In the genomic region with DNA sequence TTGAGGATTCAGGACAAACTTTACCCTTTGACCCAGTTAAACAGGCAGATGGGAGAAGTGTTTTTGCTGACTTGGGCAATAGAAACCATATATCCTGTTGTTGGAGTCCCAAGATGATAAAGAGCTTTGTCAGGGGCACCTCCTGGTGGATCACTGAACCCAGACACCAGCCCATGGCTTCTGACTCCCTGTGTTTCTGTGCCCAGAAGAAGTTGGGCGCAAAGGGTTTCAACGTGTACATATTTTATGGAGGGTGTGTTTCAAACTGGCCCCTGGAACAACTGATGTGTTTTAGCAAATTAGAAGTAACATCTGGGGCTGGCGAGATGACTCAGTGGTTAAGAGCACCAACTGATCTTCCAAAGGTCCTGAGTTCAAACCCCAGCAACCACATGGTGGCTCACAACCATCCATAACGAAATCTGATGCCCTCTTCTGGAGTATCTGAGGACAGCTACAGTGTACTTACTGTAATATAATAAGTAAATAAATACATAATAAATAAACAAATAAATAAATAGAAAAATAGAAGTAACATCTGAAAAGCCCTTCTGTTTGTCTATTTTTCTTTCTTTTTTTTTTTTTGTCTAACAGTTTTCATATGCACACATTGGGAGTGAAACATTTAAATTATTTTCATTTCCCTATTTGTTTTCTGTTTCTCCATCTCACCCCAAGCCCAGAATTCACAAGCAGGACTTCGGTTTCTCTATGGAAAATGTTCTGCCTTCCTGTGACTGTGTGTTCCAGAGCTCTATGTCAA, we compare ENCODE assay signal across 19 mouse cellular contexts. TPM values are rescaled to one million over a fixed set of nuclear protein-coding genes. Genes with fewer than 3 reads are reported as not detected.
DNase-seq lines count a peak whose midpoint lies in the region; ATAC-seq and TF ChIP-seq lines count a peak whose summit lies in the region.
"Had no signal": no experiment of that assay in that cellular context is flagged by ENCODE, and none has a peak within 500 bp of the region (broad histone marks: within the 10 kb centered on the region; RNA-seq: fewer than 3 reads in every experiment).

No protein-coding gene starts in this region.

- peaks cover 26% of the 10 kb centered on the region for H3K27me3 ChIP-seq in hindbrain, embryonic 14.5 days (ENCODE audit: control insufficient read depth, insufficient read depth, low read length)
- H3K27me3 ChIP-seq in hindbrain, embryonic 12.5 days = peaks cover 24% of the 10 kb centered on the region
- peaks cover 29% of the 10 kb centered on the region for H3K27me3 ChIP-seq in neural tube, embryonic 15.5 days (replicated peaks)
- H3K27me3 ChIP-seq in limb, embryonic 10.5 days (ENCODE audit: low read depth, poor library complexity, severe bottlenecking) = peaks cover 28% of the 10 kb centered on the region

- no peaks in the 10 kb centered on the region for H3K36me3 ChIP-seq in hindbrain, embryonic 14.5 days (replicated peaks; ENCODE audit: control insufficient read depth, insufficient read depth)
- H3K36me3 ChIP-seq in hindbrain, embryonic 12.5 days = no peaks in the 10 kb centered on the region
- no peaks in the 10 kb centered on the region for H3K36me3 ChIP-seq in neural tube, embryonic 15.5 days
- H3K36me3 ChIP-seq in limb, embryonic 10.5 days = no peaks in the 10 kb centered on the region
- H3K36me3 ChIP-seq: hindbrain, embryonic 10.5 days; midbrain, embryonic 10.5 days had no signal

- H3K9me3 ChIP-seq in hindbrain, embryonic 14.5 days (ENCODE audit: control insufficient read depth, low read length) = no peaks in the 10 kb centered on the region
- H3K9me3 ChIP-seq in hindbrain, embryonic 12.5 days (replicated peaks) = no peaks in the 10 kb centered on the region
- H3K9me3 ChIP-seq in neural tube, embryonic 15.5 days (replicated peaks) = no peaks in the 10 kb centered on the region
- no peaks in the 10 kb centered on the region for H3K9me3 ChIP-seq in limb, embryonic 10.5 days (replicated peaks)
- H3K9me3 ChIP-seq: hindbrain, embryonic 10.5 days; midbrain, embryonic 10.5 days had no signal

- no peak for DNase-seq in hindbrain, embryonic 14.5 days (ENCODE audit: low spot score)
- no peak for DNase-seq in neural tube, embryonic 10.5 days (ENCODE audit: extremely low spot score, low spot score)
- no peak for DNase-seq in limb, embryonic 10.5 days (ENCODE audit: low spot score)
- DNase-seq in embryo, embryonic 10 days (ENCODE audit: low spot score) = no peak
- no peak for DNase-seq in frontal cortex, postnatal 25 days (ENCODE audit: low spot score in 2 of 2)
- no peak for DNase-seq in lung, adult 2 months
- DNase-seq: adrenal gland, postnatal 14 days; cerebellum, adult 11 months; cerebellum, postnatal 14 days; embryo, embryonic 11 days; gastrocnemius, postnatal 36 days; kidney, adult 2 months; kidney, postnatal 36 days; layer of hippocampus, adult 9-11 months; thymus, postnatal 14 days had no signal

- no peak overlapping the region for H3K27ac ChIP-seq in hindbrain, embryonic 14.5 days
- H3K27ac ChIP-seq in hindbrain, embryonic 12.5 days = no peak overlapping the region
- H3K27ac ChIP-seq in neural tube, embryonic 15.5 days (replicated peaks) = no peak overlapping the region
- no peak overlapping the region for H3K27ac ChIP-seq in limb, embryonic 10.5 days

- H3K4me3 ChIP-seq in hindbrain, embryonic 14.5 days (replicated peaks; ENCODE audit: low read length) = no peak overlapping the region
- H3K4me3 ChIP-seq in hindbrain, embryonic 12.5 days = no peak overlapping the region
- no peak overlapping the region for H3K4me3 ChIP-seq in neural tube, embryonic 15.5 days (replicated peaks)
- H3K4me3 ChIP-seq in limb, embryonic 10.5 days = peak overlapping the region; percentile 76; the same call in 1 of the 2 replicates
- H3K4me3 ChIP-seq in lung, adult 2 months (replicated peaks; ENCODE audit: extremely low read depth, low read depth, low read length) = no peak overlapping the region

- TF ChIP-seq POLR2A in lung, adult 2 months (IDR thresholded peaks at IDR 0.05; ENCODE audit: borderline replicate concordance, extremely low read depth, low read depth, low read length) = no peak

- WGBS in hindbrain, embryonic 14.5 days = 74% methylated on average over 5 of the region's 5 CpGs
- WGBS in hindbrain, embryonic 12.5 days = 67% methylated on average over 5 of the region's 5 CpGs
- 76% methylated on average over 5 of the region's 5 CpGs for WGBS in neural tube, embryonic 15.5 days
- WGBS in limb, embryonic 10.5 days = 72% methylated on average over 5 of the region's 5 CpGs
- 67% methylated on average over 5 of the region's 5 CpGs for WGBS in lung, adult 2 months

- no peak overlapping the region for H3K9ac ChIP-seq in hindbrain, embryonic 14.5 days
- H3K9ac ChIP-seq in hindbrain, embryonic 12.5 days = no peak overlapping the region
- no peak overlapping the region for H3K9ac ChIP-seq in neural tube, embryonic 15.5 days (replicated peaks)

- H3K4me1 ChIP-seq in hindbrain, embryonic 14.5 days (replicated peaks; ENCODE audit: control insufficient read depth, insufficient read depth, low read length) = peaks cover 23% of the 10 kb centered on the region
- H3K4me1 ChIP-seq in hindbrain, embryonic 12.5 days = peaks cover 14% of the 10 kb centered on the region
- H3K4me1 ChIP-seq in neural tube, embryonic 15.5 days = peaks cover 43% of the 10 kb centered on the region
- H3K4me1 ChIP-seq in limb, embryonic 10.5 days = peaks cover 35% of the 10 kb centered on the region
- peaks cover 2% of the 10 kb centered on the region; the same call in 1 of the 2 replicates for H3K4me1 ChIP-seq in lung, adult 2 months (ENCODE audit: control insufficient read depth, insufficient read depth, low read length)

- no peak for ATAC-seq in hindbrain, embryonic 14.5 days (ENCODE audit: low FRiP score)
- no peak for ATAC-seq in hindbrain, embryonic 12.5 days (ENCODE audit: low FRiP score)
- no peak for ATAC-seq in neural tube, embryonic 15.5 days (ENCODE audit: low FRiP score)

- H3K4me2 ChIP-seq in hindbrain, embryonic 14.5 days (replicated peaks) = peak overlapping the region; percentile 65; the same call in 1 of the 2 replicates
- no peak overlapping the region for H3K4me2 ChIP-seq in hindbrain, embryonic 12.5 days (replicated peaks)
- H3K4me2 ChIP-seq in neural tube, embryonic 15.5 days = 0 out of 2 replicates have a peak overlapping the region, but pooled peaks have one; percentile 65

- no peak for TF ChIP-seq CTCF in lung, adult 2 months (IDR thresholded peaks at IDR 0.05; ENCODE audit: insufficient read depth, low read length)

RNA-seq across cellular contexts. Expression of a gene that starts 1.2 kb away (rescaled TPM):
- 14.3 and 17.5 TPM in 2 replicates for polyA plus RNA-seq in hindbrain, embryonic 14.5 days (2014; fragmentation: Nextera tagmentation; extraction: Ambion mirVana)
- 12.6 and 13.5 TPM in 2 replicates for polyA plus RNA-seq in hindbrain, embryonic 12.5 days (2016; fragmentation: Nextera tagmentation; extraction: Ambion mirVana)
- polyA plus RNA-seq in neural tube, embryonic 15.5 days (2015; fragmentation: Nextera tagmentation; extraction: Ambion mirVana) = 10.8 and 12.3 TPM in 2 replicates
- 6.0 and 6.5 TPM in 2 replicates for polyA plus RNA-seq in limb, embryonic 10.5 days (2016; fragmentation: Nextera tagmentation; extraction: Ambion mirVana)
- polyA plus RNA-seq in lung, adult 2 months (2012; rRNA removed) = 4.2 and 4.7 TPM in 2 replicates

RNA-seq across cellular contexts. Expression of a gene that starts 8.1 kb away (rescaled TPM):
- 2.8 and 3.8 TPM in 2 replicates for polyA plus RNA-seq in hindbrain, embryonic 14.5 days (2014; fragmentation: Nextera tagmentation; extraction: Ambion mirVana)
- 6.3 and 6.9 TPM in 2 replicates for polyA plus RNA-seq in hindbrain, embryonic 12.5 days (2016; fragmentation: Nextera tagmentation; extraction: Ambion mirVana)
- 5.0 and 5.1 TPM in 2 replicates for polyA plus RNA-seq in neural tube, embryonic 15.5 days (2015; fragmentation: Nextera tagmentation; extraction: Ambion mirVana)
- 3.9 and 6.2 TPM in 2 replicates for polyA plus RNA-seq in limb, embryonic 10.5 days (2016; fragmentation: Nextera tagmentation; extraction: Ambion mirVana)
- polyA plus RNA-seq in lung, adult 2 months (2012; rRNA removed) = 5.2 and 5.7 TPM in 2 replicates

RNA-seq across cellular contexts. Expression of a gene that starts 47.0 kb away (rescaled TPM):
- polyA plus RNA-seq in hindbrain, embryonic 14.5 days (2014; fragmentation: Nextera tagmentation; extraction: Ambion mirVana) = 86.2 and 88.0 TPM in 2 replicates
- 60.9 and 61.5 TPM in 2 replicates for polyA plus RNA-seq in hindbrain, embryonic 12.5 days (2016; fragmentation: Nextera tagmentation; extraction: Ambion mirVana)
- 87.6 and 88.5 TPM in 2 replicates for polyA plus RNA-seq in neural tube, embryonic 15.5 days (2015; fragmentation: Nextera tagmentation; extraction: Ambion mirVana)
- 88.4 and 114 TPM in 2 replicates for polyA plus RNA-seq in limb, embryonic 10.5 days (2016; fragmentation: Nextera tagmentation; extraction: Ambion mirVana)
- polyA plus RNA-seq in lung, adult 2 months (2012; rRNA removed) = 30.2 and 34.8 TPM in 2 replicates

RNA-seq across cellular contexts. Expression of a gene that starts 47.2 kb away (rescaled TPM):
- 6.6 and 7.0 TPM in 2 replicates for polyA plus RNA-seq in hindbrain, embryonic 14.5 days (2014; fragmentation: Nextera tagmentation; extraction: Ambion mirVana)
- 8.4 and 8.8 TPM in 2 replicates for polyA plus RNA-seq in hindbrain, embryonic 12.5 days (2016; fragmentation: Nextera tagmentation; extraction: Ambion mirVana)
- 6.2 TPM in 2 replicates for polyA plus RNA-seq in neural tube, embryonic 15.5 days (2015; fragmentation: Nextera tagmentation; extraction: Ambion mirVana)
- 6.0 and 6.7 TPM in 2 replicates for polyA plus RNA-seq in limb, embryonic 10.5 days (2016; fragmentation: Nextera tagmentation; extraction: Ambion mirVana)
- polyA plus RNA-seq in lung, adult 2 months (2012; rRNA removed) = 5.2 and 5.3 TPM in 2 replicates
